Mouse (Mus musculus) thymus, adult 2 months (tissue): ENCODE results near the gene Olfr295.

Experiments used
- CTCF ChIP-seq: fragments of 200-500 bp; IDR thresholded peaks from 2 replicates; pipeline ENCODE4 v1.5.1; 2012; ENCODE audit warnings: mild to moderate bottlenecking, control low read depth, low read length, moderate library complexity, borderline replicate concordance; ENCODE audit not compliant: control insufficient read depth, poor library complexity, insufficient read depth; ENCODE audit errors: extremely low read depth
- POLR2A ChIP-seq: fragments of 200-500 bp; IDR thresholded peaks from 2 replicates; pipeline ENCODE4 v1.6.1; 2012; ENCODE audit warnings: mild to moderate bottlenecking, low read length, control low read depth, moderate library complexity; ENCODE audit not compliant: control insufficient read depth, poor library complexity, insufficient read depth; ENCODE audit errors: extremely low read depth

- no peak for TF ChIP-seq CTCF
- no peak for TF ChIP-seq POLR2A
Observed at GRCm38 (mm10) chr7:86583562-86583961, at the start of gene Olfr295.
